Mouse (Mus musculus): ENCODE data around the gene Ank3.

The Ank3 gene

GRCm38 (mm10) chr10:69536372-69537075, 138.0 kb downstream of the Ank3 start:
- DNase-seq (ENCODE audit: low spot score) = no peak

- no peak for DNase-seq (ENCODE audit: low spot score)
Measured at GRCm38 (mm10) chr10:69538236-69538635, 139.7 kb downstream of the Ank3 start.

- DNase-seq (ENCODE audit: low spot score) = no peak
Measured at GRCm38 (mm10) chr10:69542439-69542838, 143.9 kb downstream of the Ank3 start.

GRCm38 (mm10) chr10:69543876-69544620, 145.5 kb downstream of the Ank3 start:
- no peak for DNase-seq (ENCODE audit: low spot score)

GRCm38 (mm10) chr10:69544653-69545052, 146.1 kb downstream of the Ank3 start:
- DNase-seq (ENCODE audit: low spot score) = no peak

- no peak for DNase-seq (ENCODE audit: low spot score)
Measured at GRCm38 (mm10) chr10:69545936-69546335, 147.4 kb downstream of the Ank3 start.

GRCm38 (mm10) chr10:69546643-69547042, 148.1 kb downstream of the Ank3 start:
- no peak for DNase-seq (ENCODE audit: low spot score)

- DNase-seq (ENCODE audit: low spot score) = no peak
Measured at GRCm38 (mm10) chr10:69548771-69549170, 150.2 kb downstream of the Ank3 start.

GRCm38 (mm10) chr10:69549221-69549620, 150.6 kb downstream of the Ank3 start:
- no peak for DNase-seq (ENCODE audit: low spot score)

GRCm38 (mm10) chr10:69550824-69551223, 152.3 kb downstream of the Ank3 start:
- DNase-seq (ENCODE audit: low spot score) = no peak

- no peak for DNase-seq (ENCODE audit: low spot score)
Measured at GRCm38 (mm10) chr10:69553091-69553490, 154.5 kb downstream of the Ank3 start.

- no peak for DNase-seq (ENCODE audit: low spot score)
Measured at GRCm38 (mm10) chr10:69555592-69555991, 157.0 kb downstream of the Ank3 start.

- no peak for DNase-seq (ENCODE audit: low spot score)
Measured at GRCm38 (mm10) chr10:69556278-69556677, 157.7 kb downstream of the Ank3 start.

- no peak for DNase-seq (ENCODE audit: low spot score)
Measured at GRCm38 (mm10) chr10:69560237-69560636, 161.7 kb downstream of the Ank3 start.

- no peak for DNase-seq (ENCODE audit: low spot score)
Measured at GRCm38 (mm10) chr10:69562931-69563330, 164.4 kb downstream of the Ank3 start.

GRCm38 (mm10) chr10:69565052-69565451, 166.5 kb downstream of the Ank3 start:
- no peak for DNase-seq (ENCODE audit: low spot score)

- DNase-seq (ENCODE audit: low spot score) = no peak
Measured at GRCm38 (mm10) chr10:69568976-69569375, 170.4 kb downstream of the Ank3 start.

- no peak for DNase-seq (ENCODE audit: low spot score)
Measured at GRCm38 (mm10) chr10:69569740-69570139, 171.2 kb downstream of the Ank3 start.

GRCm38 (mm10) chr10:69570466-69571288, 172.1 kb downstream of the Ank3 start:
- DNase-seq (ENCODE audit: low spot score) = no peak

GRCm38 (mm10) chr10:69571422-69571821, 172.8 kb downstream of the Ank3 start:
- no peak for DNase-seq (ENCODE audit: low spot score)

GRCm38 (mm10) chr10:69571972-69572371, 173.4 kb downstream of the Ank3 start:
- no peak for DNase-seq (ENCODE audit: low spot score)

GRCm38 (mm10) chr10:69573054-69573453, 174.5 kb downstream of the Ank3 start:
- no peak for DNase-seq (ENCODE audit: low spot score)

GRCm38 (mm10) chr10:69573746-69574145, 175.2 kb downstream of the Ank3 start:
- DNase-seq (ENCODE audit: low spot score) = no peak
